ENCODE assay signal across 21 mouse cellular contexts in genomic region chr2:66655431-66655830, GRCm38 (mm10). TPM values are rescaled to one million over a fixed set of nuclear protein-coding genes. Genes with fewer than 3 reads are reported as not detected.
A peak's percentile ranks its signal among the peaks of the same experiment; 100 is the strongest.
DNase-seq lines count a peak whose midpoint lies in the region; ATAC-seq lines count a peak whose summit lies in the region.
"Had no signal": no experiment of that assay in that cellular context is flagged by ENCODE, and none has a peak within 500 bp of the region (broad histone marks: within the 10 kb centered on the region; RNA-seq: fewer than 3 reads in every experiment).

No protein-coding gene starts in this region.

- H3K27me3 ChIP-seq in heart, embryonic 13.5 days (replicated peaks): no peaks in the 10 kb centered on the region
- H3K27me3 ChIP-seq in midbrain, embryonic 14.5 days (ENCODE audit: control insufficient read depth, insufficient read depth, low read length): no peaks in the 10 kb centered on the region
- no peaks in the 10 kb centered on the region for H3K27me3 ChIP-seq in midbrain, embryonic 11.5 days (ENCODE audit: control insufficient read depth, insufficient read depth, low read length)
- H3K27me3 ChIP-seq: embryonic facial prominence, embryonic 12.5 days; heart, embryonic 12.5 days; hindbrain, embryonic 12.5 days had no signal

- 50% methylated on average over 2 of the region's 2 CpGs for WGBS in heart, embryonic 13.5 days
- WGBS in midbrain, embryonic 14.5 days: 73% methylated on average over 2 of the region's 2 CpGs
- WGBS in midbrain, embryonic 11.5 days: 95% methylated on average over 2 of the region's 2 CpGs

- peak; percentile 42; the same call in 1 of the 2 replicates for ATAC-seq in heart, embryonic 13.5 days (ENCODE audit: extremely low read depth, insufficient number of reproducible peaks, low FRiP score, low TSS enrichment)
- ATAC-seq in midbrain, embryonic 14.5 days (ENCODE audit: low FRiP score, low TSS enrichment): peak; percentile 43
- ATAC-seq in midbrain, embryonic 11.5 days (ENCODE audit: low FRiP score): no peak
- ATAC-seq: midbrain, embryonic 16.5 days had no signal

- no peaks in the 10 kb centered on the region for H3K36me3 ChIP-seq in heart, embryonic 13.5 days
- no peaks in the 10 kb centered on the region for H3K36me3 ChIP-seq in midbrain, embryonic 14.5 days (ENCODE audit: control insufficient read depth, insufficient read depth, low read length)
- no peaks in the 10 kb centered on the region for H3K36me3 ChIP-seq in midbrain, embryonic 11.5 days (ENCODE audit: control insufficient read depth, insufficient read depth, low read length)
- H3K36me3 ChIP-seq: embryonic facial prominence, embryonic 12.5 days; heart, embryonic 12.5 days; hindbrain, embryonic 12.5 days had no signal

- H3K4me3 ChIP-seq in heart, embryonic 13.5 days: no peak overlapping the region
- no peak overlapping the region for H3K4me3 ChIP-seq in midbrain, embryonic 14.5 days (replicated peaks; ENCODE audit: low read depth, low read length)
- H3K4me3 ChIP-seq in midbrain, embryonic 11.5 days (ENCODE audit: low read depth, low read length): no peak overlapping the region
- H3K4me3 ChIP-seq: embryonic facial prominence, embryonic 12.5 days; heart, embryonic 12.5 days; hindbrain, embryonic 12.5 days had no signal

- no peak overlapping the region for H3K9ac ChIP-seq in heart, embryonic 13.5 days
- H3K9ac ChIP-seq in midbrain, embryonic 14.5 days (replicated peaks; ENCODE audit: low read length): no peak overlapping the region
- no peak overlapping the region for H3K9ac ChIP-seq in midbrain, embryonic 11.5 days (ENCODE audit: low read length)
- H3K9ac ChIP-seq: embryonic facial prominence, embryonic 12.5 days; heart, embryonic 12.5 days; hindbrain, embryonic 12.5 days had no signal

- intact Hi-C loops in left cerebral cortex, postnatal 10 days (cut with DNase I): no loop called here

- H3K4me2 ChIP-seq in heart, embryonic 13.5 days: no peak overlapping the region
- no peak overlapping the region for H3K4me2 ChIP-seq in midbrain, embryonic 14.5 days (ENCODE audit: low read length)
- H3K4me2 ChIP-seq in midbrain, embryonic 11.5 days: no peak overlapping the region
- H3K4me2 ChIP-seq: embryonic facial prominence, embryonic 12.5 days; heart, embryonic 12.5 days; hindbrain, embryonic 12.5 days had no signal

- no peak for DNase-seq in heart, adult 9 months (ENCODE audit: low spot score in 2 of 2)
- DNase-seq in kidney, postnatal 10 days: peak; percentile 4
- no peak for DNase-seq in kidney, adult 8-10 months
- DNase-seq in midbrain, embryonic 14.5 days: no peak
- DNase-seq in midbrain, embryonic 11.5 days (ENCODE audit: low spot score, missing footprints): no peak
- no peak for DNase-seq in adrenal gland, adult 8-10 months
- no peak for DNase-seq in left cerebral cortex, postnatal 10 days (ENCODE audit: extremely low spot score in 1 of 2, low spot score in 2 of 2)
- DNase-seq: cerebellum, adult 8-10 months; liver; right cerebral cortex, postnatal 25 days; thymus, postnatal 14 days had no signal

- H3K27ac ChIP-seq in heart, embryonic 13.5 days (replicated peaks): no peak overlapping the region
- H3K27ac ChIP-seq in midbrain, embryonic 14.5 days (replicated peaks; ENCODE audit: low read depth, low read length): no peak overlapping the region
- H3K27ac ChIP-seq in midbrain, embryonic 11.5 days (ENCODE audit: low read depth, low read length): no peak overlapping the region
- H3K27ac ChIP-seq: embryonic facial prominence, embryonic 12.5 days; hindbrain, embryonic 12.5 days had no signal

- H3K4me1 ChIP-seq in heart, embryonic 13.5 days: no peaks in the 10 kb centered on the region
- no peaks in the 10 kb centered on the region for H3K4me1 ChIP-seq in midbrain, embryonic 14.5 days (ENCODE audit: control insufficient read depth, insufficient read depth, low read length)
- H3K4me1 ChIP-seq in midbrain, embryonic 11.5 days (ENCODE audit: control insufficient read depth, insufficient read depth, low read length): no peaks in the 10 kb centered on the region
- H3K4me1 ChIP-seq: embryonic facial prominence, embryonic 12.5 days; heart, embryonic 12.5 days; hindbrain, embryonic 12.5 days had no signal

- H3K9me3 ChIP-seq in heart, embryonic 13.5 days: no peaks in the 10 kb centered on the region
- no peaks in the 10 kb centered on the region for H3K9me3 ChIP-seq in midbrain, embryonic 14.5 days (ENCODE audit: control insufficient read depth, low read length)
- H3K9me3 ChIP-seq in midbrain, embryonic 11.5 days (ENCODE audit: control insufficient read depth, low read length): no peaks in the 10 kb centered on the region
- H3K9me3 ChIP-seq: embryonic facial prominence, embryonic 12.5 days; heart, embryonic 12.5 days; hindbrain, embryonic 12.5 days had no signal

RNA-seq across cellular contexts. Expression of gene Scn9a, which starts 20.7 kb away (rescaled TPM):
- polyA plus RNA-seq in heart, embryonic 13.5 days (2015; fragmentation: Nextera tagmentation; extraction: Ambion mirVana): 0.04 TPM in 2 replicates
- polyA plus RNA-seq in midbrain, embryonic 14.5 days (2014; fragmentation: Nextera tagmentation; extraction: Ambion mirVana): 8.5 and 12.7 TPM in 2 replicates
- 2.0 and 2.2 TPM in 2 replicates for polyA plus RNA-seq in midbrain, embryonic 11.5 days (2014; fragmentation: Nextera tagmentation; extraction: Ambion mirVana)
- total RNA-seq in adrenal gland, adult 8-10 months (2022): 1 to 10 TPM in 2 of 4 experiments, under 1 TPM in 2; 0.58 to 2.3 (median 1.2) TPM
- total RNA-seq in left cerebral cortex, postnatal 10 days (2021): 1 to 10 TPM; 6.0 to 6.9 TPM
- total RNA-seq: common myeloid progenitor, adult 5-6 weeks; gastrocnemius, adult 18-20 months; megakaryocyte progenitor cell, adult 5-6 weeks had no signal
- polyA plus RNA-seq: spleen, adult 2 months; testis, adult 2 months had no signal
